Mouse (Mus musculus) adipose tissue, adult 10 weeks (tissue): Measurements from ENCODE around the gene Gm10024. TPM values are rescaled to one million over a fixed set of nuclear protein-coding genes. Genes with fewer than 3 reads are reported as not detected.

Source experiments
- polyA plus RNA-seq: library from polyadenylated mRNA; stranded (reverse); fragments of 350-450 nt; fragmentation: Illumina TruSeq; extraction: RNeasy Lipid Tissue Mini Kit (QIAGEN cat#74804); gene quantifications from one replicate; pipeline ENCODE4 v1.2.3, GENCODE M21; 2014; ENCODE audit warnings: low read depth, low replicate concordance

The Gm10024 gene
- polyA plus RNA-seq: not detected

DNA sequence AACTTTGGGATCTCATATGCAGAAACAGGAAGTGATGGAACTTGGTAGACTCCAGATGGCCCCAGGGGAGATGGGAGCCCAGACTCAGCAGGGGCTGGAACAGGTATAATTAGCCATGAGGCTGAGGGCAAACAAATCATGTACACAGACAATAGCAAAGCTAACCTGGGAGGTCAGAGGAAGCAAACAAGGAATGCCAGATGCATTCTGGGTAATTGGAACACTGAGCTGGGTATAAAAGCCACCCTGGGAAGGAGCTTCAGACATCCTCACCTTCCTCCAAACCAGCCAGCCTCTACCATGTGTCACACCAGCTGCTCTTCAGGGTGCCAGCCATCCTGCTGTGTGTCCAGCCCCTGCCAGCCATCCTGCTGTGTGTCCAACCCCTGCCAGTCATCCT lies at the start of gene Gm10024:
TSS of gene Gm10024 (plus strand) at position 301 of the 400 bp plus-strand sequence.

DNA sequence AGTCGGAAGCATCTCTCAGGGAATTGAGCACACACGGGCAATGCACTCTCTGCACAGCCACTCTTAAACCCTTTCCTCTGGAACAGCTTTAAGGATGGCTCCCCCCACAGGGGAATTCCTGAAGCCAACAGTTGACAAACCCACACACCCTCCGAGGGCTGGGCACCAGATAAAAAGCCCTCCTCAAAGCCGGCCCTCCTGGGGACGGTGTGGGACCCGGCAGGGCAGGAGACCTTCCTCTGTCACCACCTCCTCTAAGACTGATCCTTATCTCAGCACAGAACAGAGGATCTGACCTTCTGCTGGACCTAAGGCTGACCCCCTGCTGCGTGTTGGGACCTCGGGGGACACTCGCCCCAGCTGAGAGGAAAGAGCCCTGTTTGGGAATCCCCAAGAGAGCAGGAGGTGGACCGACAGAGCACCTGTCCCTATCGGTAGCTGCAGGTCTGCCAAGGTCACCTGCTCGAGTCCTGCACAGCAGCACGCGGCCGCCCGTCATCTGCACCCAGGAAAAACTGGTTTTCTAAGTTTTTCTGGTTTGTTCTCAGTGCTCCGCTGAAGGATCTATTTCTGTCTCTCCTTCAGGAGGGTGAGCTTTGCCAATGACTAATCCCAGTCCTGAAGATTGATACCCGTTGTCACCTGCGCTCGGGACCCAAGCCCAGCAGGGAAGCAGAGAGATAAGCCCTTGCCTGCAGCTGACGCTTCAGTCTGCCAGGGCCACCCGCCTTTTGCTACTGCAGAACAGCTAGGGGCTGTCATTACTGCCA lies 25.2 kb upstream of the Gm10024 start, which contains the start of gene Tspear:
TSS of gene Tspear (plus strand) at position 675 of the 770 bp plus-strand sequence.

GRCm38 (mm10) chr10:77690356-77690807 lies 20.9 kb upstream of the Gm10024 start, which contains the start of gene Gm19402:
TSS of gene Gm19402 (minus strand) at chr10:77690757.

DNA sequence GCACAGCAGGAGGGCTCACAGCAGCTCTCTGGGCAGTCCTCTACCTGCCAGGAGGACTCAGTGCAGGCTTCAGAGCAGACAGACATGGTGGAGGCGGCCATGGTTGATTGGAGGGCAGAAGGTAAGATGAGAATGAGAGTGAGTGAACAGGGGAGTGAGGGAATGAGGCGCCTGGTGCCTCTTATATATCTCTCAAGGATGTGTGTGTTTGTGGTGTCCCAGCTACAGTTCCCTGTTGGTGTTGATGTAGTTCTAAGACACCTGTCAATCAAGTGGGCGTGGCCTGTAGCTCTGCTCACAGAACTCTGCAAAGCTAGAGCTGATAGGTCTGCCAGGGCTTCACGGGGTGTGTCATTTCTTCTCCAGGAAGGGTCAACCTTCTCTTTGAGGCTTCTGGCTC lies 14.1 kb upstream of the Gm10024 start, which contains the start of gene Gm9508:
TSS of gene Gm9508 (minus strand) at position 101 of the 400 bp plus-strand sequence.

GRCm38 (mm10) chr10:77706326-77706725 lies 4.9 kb upstream of the Gm10024 start, which contains the start of gene Gm10272:
TSS of gene Gm10272 (plus strand) at chr10:77706626.

DNA sequence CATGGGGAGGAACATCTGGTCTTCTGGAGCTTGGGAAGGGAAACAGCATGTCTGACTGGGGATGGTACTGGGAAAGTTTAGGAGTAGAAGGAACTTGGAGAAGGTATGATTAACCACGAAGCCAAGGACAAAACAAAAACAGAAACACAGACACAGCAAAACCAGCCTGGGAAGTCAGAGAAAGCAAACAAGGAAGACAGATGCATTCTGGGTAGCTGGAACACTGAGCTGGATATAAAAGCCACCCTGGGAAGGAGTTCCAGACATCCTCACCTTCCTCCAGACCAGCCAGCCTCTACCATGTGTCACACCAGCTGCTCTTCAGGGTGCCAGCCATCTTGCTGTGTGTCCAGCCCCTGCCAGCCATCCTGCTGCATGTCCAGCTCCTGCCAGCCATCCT lies 4.2 kb downstream of the Gm10024 start, which contains the start of gene Gm10142:
TSS of gene Gm10142 (plus strand) at position 301 of the 400 bp plus-strand sequence.

GRCm38 (mm10) chr10:77720299-77720698 lies 9.0 kb downstream of the Gm10024 start, which contains the start of gene Krtap12-1:
TSS of gene Krtap12-1 (plus strand) at chr10:77720599.

GRCm38 (mm10) chr10:77726186-77726585 lies 14.9 kb downstream of the Gm10024 start, which contains the start of gene Gm10100:
TSS of gene Gm10100 (plus strand) at chr10:77726486.

GRCm38 (mm10) chr10:77741924-77742688 lies 30.8 kb downstream of the Gm10024 start, which contains the start of gene Gm18596:
TSS of gene Gm18596 (minus strand) at chr10:77742638.

DNA sequence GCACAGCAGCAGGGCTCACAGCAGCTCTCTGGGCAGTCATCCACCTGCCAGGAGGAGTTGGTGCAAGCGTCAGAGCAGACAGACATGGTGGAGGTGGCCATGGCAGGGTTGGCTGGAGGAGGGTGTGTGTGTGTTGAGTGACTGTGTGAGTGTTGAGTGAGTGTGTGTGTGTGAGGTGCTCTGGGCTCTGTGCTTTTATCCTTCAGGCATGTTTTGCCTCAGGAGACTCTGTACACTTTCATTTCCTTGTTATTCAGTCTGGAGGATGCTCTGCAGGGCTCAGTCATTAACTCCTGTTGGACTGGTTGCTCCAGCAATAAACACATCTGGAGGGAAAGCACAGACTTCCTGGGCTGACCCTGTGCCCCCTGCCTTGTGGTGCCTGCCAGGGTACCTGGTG lies 40.0 kb downstream of the Gm10024 start, which contains the start of gene Gm9736:
TSS of gene Gm9736 (minus strand) at position 101 of the 400 bp plus-strand sequence.

DNA sequence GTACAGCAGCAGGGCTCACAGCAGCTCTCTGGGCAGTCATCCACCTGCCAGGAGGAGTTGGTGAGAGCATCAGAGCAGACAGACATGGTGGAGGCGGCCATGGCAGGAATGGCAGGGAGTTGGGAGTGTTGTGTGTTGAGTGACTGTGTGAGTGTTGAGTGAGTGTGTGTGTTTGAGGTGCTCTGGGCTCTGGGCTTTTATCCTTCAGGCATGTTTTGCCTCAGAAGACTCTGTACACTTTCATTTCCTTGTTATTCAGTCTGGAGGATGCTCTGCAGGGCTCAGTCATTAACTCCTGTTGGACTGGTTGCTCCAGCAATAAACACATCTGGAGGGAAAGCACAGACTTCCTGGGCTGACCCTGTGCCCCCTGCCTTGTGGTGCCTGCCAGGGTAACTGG lies 48.3 kb downstream of the Gm10024 start, which contains the start of gene Gm3233:
TSS of gene Gm3233 (minus strand) at position 101 of the 400 bp plus-strand sequence.

Other genes with a start within 250 kb of the Gm10024 start
- 18.3 TPM for gene Fam207a, start 195.7 kb upstream of the Gm10024 start, polyA plus RNA-seq
- 21.2 TPM for gene Itgb2, start 181.2 kb upstream of the Gm10024 start, polyA plus RNA-seq
- gene Pttg1ip, start 129.7 kb upstream of the Gm10024 start, polyA plus RNA-seq: 176 TPM
- 138 TPM for gene Sumo3, start 105.4 kb upstream of the Gm10024 start, polyA plus RNA-seq
- 3.7 TPM for gene Gm49325, start 105.3 kb upstream of the Gm10024 start, polyA plus RNA-seq
- gene Ube2g2, start 89.2 kb upstream of the Gm10024 start, polyA plus RNA-seq: 41.8 TPM
- gene Tspear, start 24.9 kb upstream of the Gm10024 start, polyA plus RNA-seq: 0.27 TPM
- not detected for gene Gm19402, start 20.7 kb upstream of the Gm10024 start, polyA plus RNA-seq
- gene Gm9508, start 14.2 kb upstream of the Gm10024 start, polyA plus RNA-seq: not detected
- not detected for gene Gm10272, start 4.8 kb upstream of the Gm10024 start, polyA plus RNA-seq
- not detected for gene Gm10142, start 4.3 kb downstream of the Gm10024 start, polyA plus RNA-seq
- gene Krtap12-1, start 9.1 kb downstream of the Gm10024 start, polyA plus RNA-seq: not detected
- gene Gm10100, start 15.0 kb downstream of the Gm10024 start, polyA plus RNA-seq: not detected
- not detected for gene Gm18596, start 31.2 kb downstream of the Gm10024 start, polyA plus RNA-seq
- not detected for gene Gm9736, start 39.9 kb downstream of the Gm10024 start, polyA plus RNA-seq
- gene Gm3233, start 48.2 kb downstream of the Gm10024 start, polyA plus RNA-seq: not detected
- gene Gm3238, start 59.9 kb downstream of the Gm10024 start, polyA plus RNA-seq: not detected
- not detected for gene Gm7138, start 65.5 kb downstream of the Gm10024 start, polyA plus RNA-seq
- gene Gm3250, start 71.1 kb downstream of the Gm10024 start, polyA plus RNA-seq: not detected
- gene Gm7137, start 76.7 kb downstream of the Gm10024 start, polyA plus RNA-seq: not detected
- gene Gm9639, start 83.6 kb downstream of the Gm10024 start, polyA plus RNA-seq: not detected
- gene Gm19668, start 87.7 kb downstream of the Gm10024 start, polyA plus RNA-seq: not detected
- not detected for gene Gm9507, start 100.4 kb downstream of the Gm10024 start, polyA plus RNA-seq
- not detected for gene Gm2696, start 103.2 kb downstream of the Gm10024 start, polyA plus RNA-seq
- gene Krtap10-4, start 115.6 kb downstream of the Gm10024 start, polyA plus RNA-seq: not detected
- gene Krtap10-10, start 124.5 kb downstream of the Gm10024 start, polyA plus RNA-seq: not detected
- gene Gm36176, start 135.3 kb downstream of the Gm10024 start, polyA plus RNA-seq: not detected
- not detected for gene Gm10318, start 141.4 kb downstream of the Gm10024 start, polyA plus RNA-seq
- gene Gm3285, start 150.5 kb downstream of the Gm10024 start, polyA plus RNA-seq: not detected
- gene Lrrc3, start 191.1 kb downstream of the Gm10024 start, polyA plus RNA-seq: 3.8 TPM